Mouse (Mus musculus): Measurements from ENCODE around the gene Tedc1.

Gene Tedc1

GRCm38 (mm10) chr12:113203522-113203921 lies 47.3 kb downstream of the Tedc1 start:
- DNase-seq (ENCODE audit: low spot score) = no peak

GRCm38 (mm10) chr12:113205251-113205942 lies 49.2 kb downstream of the Tedc1 start:
- no peak for DNase-seq (ENCODE audit: low spot score)

GRCm38 (mm10) chr12:113207737-113208136 lies 51.5 kb downstream of the Tedc1 start:
- DNase-seq (ENCODE audit: low spot score) = no peak

- no peak for DNase-seq (ENCODE audit: low spot score)
Observed at GRCm38 (mm10) chr12:113210586-113211378, 54.6 kb downstream of the Tedc1 start.

- no peak for DNase-seq (ENCODE audit: low spot score)
Observed at GRCm38 (mm10) chr12:113211772-113212171, 55.6 kb downstream of the Tedc1 start.

- no peak for DNase-seq (ENCODE audit: low spot score)
Observed at GRCm38 (mm10) chr12:113212326-113212924, 56.2 kb downstream of the Tedc1 start.

- DNase-seq (ENCODE audit: low spot score) = no peak
Observed at GRCm38 (mm10) chr12:113213226-113213625, 57.0 kb downstream of the Tedc1 start.

- no peak for DNase-seq (ENCODE audit: low spot score)
Observed at GRCm38 (mm10) chr12:113214072-113214808, 58.0 kb downstream of the Tedc1 start.

GRCm38 (mm10) chr12:113214972-113215666 lies 58.9 kb downstream of the Tedc1 start:
- no peak for DNase-seq (ENCODE audit: low spot score)
